Mouse (Mus musculus): ENCODE data around the gene Slc30a9. TPM values are rescaled to one million over a fixed set of nuclear protein-coding genes. Genes with fewer than 3 reads are reported as not detected.
A peak's percentile ranks its signal among the peaks of the same experiment; 100 is the strongest.

Gene Slc30a9
- polyA plus RNA-seq, 1 experiment, result 26.2 TPM

DNA sequence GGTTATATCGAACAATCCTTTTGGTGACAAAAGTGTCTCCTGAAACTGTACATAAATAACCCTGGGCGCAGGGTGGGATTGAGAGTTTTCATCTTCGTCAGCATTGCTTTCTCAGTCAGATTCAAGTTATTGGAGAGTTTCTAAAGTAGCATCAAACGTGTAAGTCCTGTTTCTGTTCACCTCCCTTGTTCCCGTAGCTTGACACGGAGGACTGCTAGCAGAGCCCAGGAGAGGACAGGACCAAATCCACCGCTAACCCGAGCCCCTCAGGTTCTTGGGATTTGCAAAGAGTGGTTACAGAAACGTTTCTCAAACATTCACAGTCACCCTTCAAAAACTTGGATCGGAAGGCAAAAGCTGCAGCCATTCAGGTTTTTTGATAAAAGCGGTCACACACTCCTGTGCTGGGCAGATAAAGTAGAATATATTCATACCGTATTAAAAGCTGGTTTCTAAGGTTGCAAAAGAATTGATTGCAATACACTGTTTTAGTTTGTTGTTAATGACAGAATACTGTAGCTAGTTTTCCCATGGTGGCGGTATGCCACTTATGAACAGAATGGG is 986 bp downstream of the Slc30a9 start:
- H3K4me1 ChIP-seq (ENCODE audit: control insufficient read depth, insufficient read depth, low read length), result peaks cover 5% of the 10 kb centered on the region
- 23% methylated on average over 13 of the region's 13 CpGs for WGBS
- no peak for DNase-seq
- H3K4me3 ChIP-seq (replicated peaks; ENCODE audit: extremely low read depth, low read depth, low read length), result peak overlapping the region; percentile 94
- TF ChIP-seq POLR2A (IDR thresholded peaks at IDR 0.05; ENCODE audit: borderline replicate concordance, extremely low read depth, low read depth, low read length), result no peak
- no peak for TF ChIP-seq CTCF (IDR thresholded peaks at IDR 0.05; ENCODE audit: insufficient read depth, low read length)

DNA sequence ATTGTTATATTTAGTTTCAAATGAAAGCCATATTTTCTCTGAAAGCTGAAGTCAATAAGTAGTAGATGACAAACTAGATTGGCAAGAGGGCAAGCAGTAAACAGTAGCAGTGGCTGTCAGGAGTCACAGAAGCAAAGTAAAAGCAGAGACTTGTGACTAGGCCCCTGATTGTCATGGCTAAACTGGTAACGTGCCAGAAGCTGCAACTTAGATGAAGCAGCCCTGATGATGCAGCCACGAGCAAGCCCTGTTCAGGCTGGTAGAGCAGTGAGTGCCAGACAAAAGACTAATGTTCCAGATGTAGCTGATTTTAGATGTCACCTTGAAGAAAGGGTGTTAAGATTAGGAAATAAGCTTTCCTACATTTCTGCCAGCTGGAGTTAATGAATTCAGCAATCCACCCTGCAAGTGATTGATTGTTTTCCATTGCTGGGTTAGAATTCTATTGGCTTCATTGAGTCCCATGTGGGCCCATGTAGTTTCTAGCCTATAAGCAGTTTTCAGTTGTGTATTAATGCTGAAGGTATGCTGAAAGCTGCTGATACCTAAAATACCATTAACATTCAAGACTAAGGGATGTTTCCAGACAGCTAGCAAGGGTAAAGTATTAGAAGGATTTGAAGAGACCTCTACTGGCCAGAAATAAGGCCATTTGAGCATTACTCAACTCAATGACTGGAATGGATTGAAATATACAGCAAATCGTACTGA is 5.2 kb downstream of the Slc30a9 start:
- Histone ChIP-seq H3K4me1 (ENCODE audit: control insufficient read depth, insufficient read depth, low read length) (peaks cover 5% of the 10 kb centered on the region), H3K4me3 (replicated peaks; ENCODE audit: extremely low read depth, low read depth, low read length) (no peak overlapping the region)
- no peak for DNase-seq
- TF ChIP-seq CTCF (IDR thresholded peaks at IDR 0.05; ENCODE audit: insufficient read depth, low read length) (no peak), POLR2A (IDR thresholded peaks at IDR 0.05; ENCODE audit: borderline replicate concordance, extremely low read depth, low read depth, low read length) (no peak)
- WGBS, result 62% methylated on average over 3 of the region's 3 CpGs

DNA sequence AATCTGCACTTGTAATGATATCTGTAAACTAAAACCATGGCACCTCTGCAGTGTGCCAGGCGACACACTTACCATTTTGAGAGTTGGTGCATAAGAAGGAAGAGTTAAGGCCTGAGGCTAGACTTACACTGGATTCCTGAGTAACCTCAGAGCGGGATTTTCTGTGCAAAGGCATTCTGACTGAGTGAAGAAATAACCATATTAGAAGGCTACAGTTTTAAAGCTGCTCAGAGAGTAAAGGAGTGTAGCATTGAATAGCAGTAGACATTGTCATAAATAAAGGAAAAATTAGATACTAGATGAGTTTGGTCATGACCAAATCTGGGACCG is 5.7 kb downstream of the Slc30a9 start:
- peaks cover 4% of the 10 kb centered on the region for H3K4me1 ChIP-seq (ENCODE audit: control insufficient read depth, insufficient read depth, low read length)
- WGBS, result 95% methylated on average over 3 of the region's 3 CpGs
- DNase-seq, result no peak
- H3K4me3 ChIP-seq (replicated peaks; ENCODE audit: extremely low read depth, low read depth, low read length), result no peak overlapping the region
- TF ChIP-seq CTCF (IDR thresholded peaks at IDR 0.05; ENCODE audit: insufficient read depth, low read length) (no peak), POLR2A (IDR thresholded peaks at IDR 0.05; ENCODE audit: borderline replicate concordance, extremely low read depth, low read depth, low read length) (no peak)

DNA sequence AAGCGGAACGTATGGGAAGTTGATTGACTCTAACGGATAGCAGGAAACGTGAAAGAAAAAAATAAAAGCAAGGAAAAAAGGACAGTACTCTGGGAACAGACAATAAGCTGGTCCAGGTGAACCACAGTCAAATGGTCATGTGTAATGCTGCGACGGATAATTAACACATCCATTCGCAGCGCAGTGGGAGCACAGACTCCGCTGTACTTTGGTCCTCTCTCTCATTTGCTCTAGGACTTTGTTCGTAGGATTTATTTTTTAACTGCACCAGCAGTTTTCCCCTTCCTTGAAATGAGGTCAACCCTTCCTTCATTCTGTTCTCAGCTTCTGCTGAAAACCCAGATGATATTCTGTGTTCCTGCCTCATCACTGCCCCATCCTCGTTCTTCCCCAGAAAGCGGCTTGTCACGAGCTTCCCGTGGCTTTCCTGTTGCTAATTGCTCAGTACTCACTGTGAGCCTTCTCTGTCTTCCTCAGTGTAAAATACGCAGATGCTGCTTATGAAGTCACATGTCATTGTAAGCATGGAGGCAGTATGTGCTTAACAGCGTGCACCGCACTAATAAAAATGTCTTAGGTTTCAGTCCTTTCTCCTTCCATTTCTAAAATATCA is 15.0 kb downstream of the Slc30a9 start:
- DNase-seq, result no peak
- H3K4me3 ChIP-seq (replicated peaks; ENCODE audit: extremely low read depth, low read depth, low read length), result no peak overlapping the region
- 84% methylated on average over 17 of the region's 17 CpGs for WGBS
- no peaks in the 10 kb centered on the region for H3K4me1 ChIP-seq (ENCODE audit: control insufficient read depth, insufficient read depth, low read length)
- TF ChIP-seq CTCF (IDR thresholded peaks at IDR 0.05; ENCODE audit: insufficient read depth, low read length), result no peak
- TF ChIP-seq POLR2A (IDR thresholded peaks at IDR 0.05; ENCODE audit: borderline replicate concordance, extremely low read depth, low read depth, low read length), result no peak

DNA sequence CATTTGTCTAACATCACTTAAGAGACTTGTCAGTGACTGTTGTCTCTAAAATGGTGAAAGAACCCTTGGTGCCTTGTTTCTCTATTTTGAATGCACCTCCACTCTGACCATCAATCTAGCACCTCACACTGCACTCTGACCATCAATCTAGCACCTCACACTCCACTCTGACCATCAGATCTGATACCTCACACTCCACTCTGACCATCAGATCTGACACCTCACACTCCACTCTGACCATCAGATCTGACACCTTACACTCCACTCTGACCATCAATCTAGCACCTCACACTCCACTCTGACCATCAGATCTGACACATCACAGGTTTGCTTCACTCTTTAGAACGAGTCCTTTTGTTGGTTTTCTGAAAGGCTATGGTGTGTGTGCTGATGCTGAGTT is 17.3 kb downstream of the Slc30a9 start:
- WGBS, result 49% methylated on average over 1 of the region's 1 CpGs
- Histone ChIP-seq H3K4me1 (ENCODE audit: control insufficient read depth, insufficient read depth, low read length) (no peaks in the 10 kb centered on the region), H3K4me3 (replicated peaks; ENCODE audit: extremely low read depth, low read depth, low read length) (no peak overlapping the region)
- DNase-seq, result no peak
- no peak for TF ChIP-seq POLR2A (IDR thresholded peaks at IDR 0.05; ENCODE audit: borderline replicate concordance, extremely low read depth, low read depth, low read length)
- no peak for TF ChIP-seq CTCF (IDR thresholded peaks at IDR 0.05; ENCODE audit: insufficient read depth, low read length)

DNA sequence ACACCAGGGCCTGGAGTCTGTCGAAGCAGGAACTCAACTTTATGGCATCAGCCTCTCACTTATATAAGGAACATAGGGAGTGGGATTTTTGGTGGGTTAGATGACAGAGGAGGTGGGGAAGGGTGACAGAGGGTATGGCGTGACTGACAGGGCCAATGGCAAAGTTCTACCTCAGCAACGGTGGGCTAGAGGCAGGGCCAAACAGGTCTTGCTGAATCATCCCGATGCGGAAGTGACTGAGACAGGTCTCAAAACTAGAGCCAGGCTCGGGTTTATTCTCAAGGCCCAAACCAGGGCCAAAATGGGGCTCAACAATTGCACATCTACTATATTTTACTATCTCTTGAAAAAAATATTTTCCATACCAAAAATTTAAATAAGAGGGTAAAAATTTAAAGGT is 34.1 kb downstream of the Slc30a9 start:
- WGBS, result 90% methylated on average over 6 of the region's 6 CpGs
- H3K4me3 ChIP-seq (replicated peaks; ENCODE audit: extremely low read depth, low read depth, low read length), result no peak overlapping the region
- no peaks in the 10 kb centered on the region; the same call in 1 of the 2 replicates for H3K4me1 ChIP-seq (ENCODE audit: control insufficient read depth, insufficient read depth, low read length)
- DNase-seq, result no peak
- no peak for TF ChIP-seq CTCF (IDR thresholded peaks at IDR 0.05; ENCODE audit: insufficient read depth, low read length)
- no peak for TF ChIP-seq POLR2A (IDR thresholded peaks at IDR 0.05; ENCODE audit: borderline replicate concordance, extremely low read depth, low read depth, low read length)

DNA sequence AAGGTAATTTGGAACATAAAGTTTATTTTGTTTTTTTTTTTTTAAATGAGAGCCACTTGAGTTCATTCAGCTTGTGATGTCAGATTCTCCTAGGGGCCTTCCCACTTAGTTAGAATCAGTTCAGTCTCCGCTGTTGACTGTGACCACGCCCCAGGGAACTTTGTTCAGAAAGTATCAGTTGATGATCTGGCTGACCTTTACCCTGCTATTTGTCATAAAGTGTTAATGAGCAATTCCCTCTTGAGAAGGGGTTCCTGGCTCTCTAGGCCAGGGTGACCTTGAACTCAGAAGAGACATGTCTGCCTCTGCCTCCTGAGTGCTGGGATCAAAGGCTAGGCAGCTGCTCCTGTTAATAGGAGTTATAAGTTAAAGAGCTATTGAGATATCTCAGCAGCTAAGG is 40.3 kb downstream of the Slc30a9 start:
- TF ChIP-seq CTCF (IDR thresholded peaks at IDR 0.05; ENCODE audit: insufficient read depth, low read length), result no peak
- TF ChIP-seq POLR2A (IDR thresholded peaks at IDR 0.05; ENCODE audit: borderline replicate concordance, extremely low read depth, low read depth, low read length), result no peak
- Histone ChIP-seq H3K4me3 (replicated peaks; ENCODE audit: extremely low read depth, low read depth, low read length) (no peak overlapping the region), H3K4me1 (ENCODE audit: control insufficient read depth, insufficient read depth, low read length) (no peaks in the 10 kb centered on the region; the same call in 1 of the 2 replicates)
- WGBS, result 92% methylated on average over 2 of the region's 2 CpGs
- DNase-seq, result no peak

DNA sequence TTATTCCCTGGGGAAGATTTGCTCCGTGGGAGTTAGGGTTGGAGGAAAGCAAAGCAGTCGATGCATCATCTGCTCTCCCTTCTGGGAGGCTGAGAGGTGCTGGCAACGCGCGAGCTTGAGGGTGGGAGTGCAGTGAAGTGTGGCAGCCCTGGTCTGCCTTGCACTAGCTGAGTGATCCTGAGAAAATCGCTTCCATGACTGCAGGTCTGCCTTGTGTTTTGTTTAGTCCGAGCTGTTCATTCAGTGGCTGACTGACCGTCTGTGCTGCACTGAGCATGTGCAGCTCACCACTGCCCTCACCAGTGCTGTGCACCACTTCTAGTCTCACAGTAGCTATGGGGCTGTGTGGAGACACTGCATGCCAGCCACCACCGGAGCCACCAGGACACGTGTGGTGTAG is 42.2 kb downstream of the Slc30a9 start:
- DNase-seq, result no peak
- 79% methylated on average over 10 of the region's 10 CpGs for WGBS
- Histone ChIP-seq H3K4me1 (ENCODE audit: control insufficient read depth, insufficient read depth, low read length) (no peaks in the 10 kb centered on the region), H3K4me3 (replicated peaks; ENCODE audit: extremely low read depth, low read depth, low read length) (no peak overlapping the region)
- no peak for TF ChIP-seq POLR2A (IDR thresholded peaks at IDR 0.05; ENCODE audit: borderline replicate concordance, extremely low read depth, low read depth, low read length)

DNA sequence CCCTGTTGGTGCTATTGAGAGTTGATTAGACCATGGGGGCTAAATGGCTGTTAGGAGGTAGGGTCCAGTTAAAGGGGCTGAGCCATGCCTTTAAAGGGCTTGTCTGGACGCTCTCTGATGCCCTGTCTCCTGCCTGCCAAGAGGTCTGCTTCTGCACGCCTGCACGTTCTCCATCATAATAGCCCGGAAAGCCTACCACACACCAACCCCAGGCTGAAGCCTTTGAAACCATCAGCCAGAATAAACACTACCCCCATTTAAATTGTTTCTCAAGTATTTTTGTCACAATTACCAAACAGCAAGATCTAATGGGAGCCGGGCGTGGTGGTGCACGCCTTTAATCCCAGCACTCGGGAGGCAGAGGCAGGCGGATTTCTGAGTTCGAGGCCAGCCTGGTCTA is 55.6 kb downstream of the Slc30a9 start:
- TF ChIP-seq POLR2A (IDR thresholded peaks at IDR 0.05; ENCODE audit: borderline replicate concordance, extremely low read depth, low read depth, low read length) (no peak), CTCF (IDR thresholded peaks at IDR 0.05; ENCODE audit: insufficient read depth, low read length) (no peak)
- DNase-seq, result no peak
- no peaks in the 10 kb centered on the region for H3K4me1 ChIP-seq (ENCODE audit: control insufficient read depth, insufficient read depth, low read length)
- WGBS, result 92% methylated on average over 10 of the region's 10 CpGs
- H3K4me3 ChIP-seq (replicated peaks; ENCODE audit: extremely low read depth, low read depth, low read length), result no peak overlapping the region

DNA sequence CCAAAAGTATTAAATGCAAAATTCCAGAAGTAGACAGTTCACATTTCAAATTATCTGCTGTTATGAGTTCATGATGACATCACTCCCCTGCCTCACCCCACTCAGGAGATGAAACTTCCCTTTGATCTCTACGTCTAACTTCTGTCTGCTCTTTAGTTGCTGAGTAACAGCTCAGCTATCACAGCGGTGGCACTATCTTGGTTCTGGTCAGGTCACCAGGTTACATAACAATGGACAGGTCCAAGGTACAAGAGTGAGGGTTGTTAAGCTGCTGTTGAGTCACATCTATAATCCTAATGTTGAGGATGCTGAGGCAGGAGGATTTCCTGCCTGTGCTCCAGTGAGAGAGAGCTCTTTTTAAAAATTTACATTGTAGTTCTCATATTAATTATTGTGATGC is 56.2 kb downstream of the Slc30a9 start:
- Histone ChIP-seq H3K4me3 (replicated peaks; ENCODE audit: extremely low read depth, low read depth, low read length) (no peak overlapping the region), H3K4me1 (ENCODE audit: control insufficient read depth, insufficient read depth, low read length) (no peaks in the 10 kb centered on the region)
- no peak for DNase-seq
- 46% methylated on average over 2 of the region's 2 CpGs for WGBS
- TF ChIP-seq POLR2A (IDR thresholded peaks at IDR 0.05; ENCODE audit: borderline replicate concordance, extremely low read depth, low read depth, low read length), result no peak
- TF ChIP-seq CTCF (IDR thresholded peaks at IDR 0.05; ENCODE audit: insufficient read depth, low read length), result no peak

Data from lung, adult 2 months (tissue).